Mouse (Mus musculus) liver, embryonic 14.5 days (tissue): ENCODE results near the gene Usp50.

Source experiments
- CTCF ChIP-seq: IDR thresholded peaks from 2 replicates; pipeline ENCODE4 v1.5.1; 2016; ENCODE audit warnings: antibody characterized with exemption, low read depth, control low read depth
- EP300 ChIP-seq: IDR thresholded peaks from 2 replicates; pipeline ENCODE4 v1.6.1; 2016; ENCODE audit warnings: antibody characterized with exemption, low read depth

DNA sequence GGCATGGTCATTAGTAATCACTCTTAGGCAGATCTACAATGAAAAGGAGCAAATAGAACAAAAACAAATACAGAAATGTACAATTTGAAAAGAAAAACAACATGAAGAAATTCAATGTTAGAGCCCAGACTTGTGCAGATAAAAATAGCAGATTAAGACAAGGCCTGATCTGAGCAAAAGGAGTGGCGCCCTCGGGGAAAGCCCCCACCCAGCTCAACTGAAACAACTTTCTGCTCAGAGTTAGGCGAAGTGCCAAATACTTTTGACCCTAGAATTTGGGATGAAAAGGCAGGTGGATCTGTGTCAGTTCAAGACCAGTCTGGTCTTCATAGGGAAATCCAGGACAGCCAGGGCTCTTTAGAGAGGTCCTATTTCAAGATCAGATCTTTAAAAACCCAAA lies 117.3 kb downstream of the Usp50 start:
- TF ChIP-seq CTCF (no peak), EP300 (no peak)
